Mouse (Mus musculus) E14TG2a.4 (cell line): Measurements from ENCODE around the gene Abca2.

Experiments used
- CTCF ChIP-seq: conservative IDR thresholded peaks from 2 replicates; pipeline ENCODE4 v1.5.1; 2014; ENCODE audit warnings: low read length
- POU5F1 ChIP-seq: IDR thresholded peaks from 2 replicates; pipeline ENCODE4 v1.6.1; 2014; ENCODE audit warnings: low read length, borderline replicate concordance

DNA sequence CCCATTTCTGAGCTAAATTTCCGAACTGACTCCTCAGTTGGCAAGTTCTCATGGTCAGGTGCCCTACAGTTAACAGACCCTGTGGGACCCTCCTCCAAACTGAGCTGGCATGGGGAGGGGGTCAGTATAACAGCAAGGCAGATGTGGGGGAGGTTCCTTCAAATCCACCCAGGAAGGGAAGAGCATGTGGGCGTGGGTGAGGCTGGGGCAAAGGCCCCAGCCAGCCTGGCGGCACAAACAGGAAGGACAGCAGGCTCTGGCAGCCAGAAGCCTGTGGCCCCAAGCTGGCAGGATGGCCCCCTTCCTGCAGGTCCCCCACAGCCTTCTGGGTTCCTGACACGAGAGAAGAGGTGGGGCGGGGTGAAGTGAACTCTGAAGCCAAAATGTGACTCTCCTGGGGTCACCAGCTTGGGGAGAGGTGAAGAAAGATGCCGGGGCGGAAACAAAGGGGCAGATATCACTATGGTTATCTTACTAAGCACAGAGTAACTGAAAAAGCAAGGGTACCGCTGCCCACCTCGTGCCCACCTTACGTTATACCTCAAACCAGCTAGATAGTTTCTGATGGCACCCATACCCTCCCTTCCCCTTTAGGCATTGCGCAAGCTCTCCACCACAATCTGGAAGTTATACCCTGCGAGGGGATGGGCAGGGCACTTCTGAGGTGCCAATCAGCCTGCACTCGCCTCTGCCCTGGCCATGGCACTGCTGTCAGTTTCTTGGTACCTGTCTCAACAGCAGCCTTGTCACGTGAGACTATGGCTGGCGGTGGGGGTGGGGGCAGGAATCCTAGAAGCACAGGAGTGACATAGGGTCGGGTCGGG, 5.7 kb upstream of the Abca2 start, which contains the start of gene Fut7:
- TF ChIP-seq CTCF = no peak
- no peak for TF ChIP-seq POU5F1
